Mouse (Mus musculus) MEL (cell line): ENCODE measurements around the gene Mapk8ip1. TPM values are rescaled to one million over a fixed set of nuclear protein-coding genes. Genes with fewer than 3 reads are reported as not detected.
A peak's percentile ranks its signal among the peaks of the same experiment; 100 is the strongest.

ENCODE experiments used
- DNase-seq: peaks from one replicate; pipeline ENCODE4 v3.0.0; 2011; ENCODE audit warnings: low read depth, low spot score
- H3K27ac ChIP-seq: 2 replicates; pipeline ENCODE4 v1.5.1; 2012; ENCODE audit warnings: low read depth, mild to moderate bottlenecking, control low read depth, low read length, moderate library complexity; ENCODE audit not compliant: control insufficient read depth
- H3K27me3 ChIP-seq, 2 experiments: fragments of 150-350 bp in 1 of 2; sonication (generic) in 1 of 2; 2 replicates each; pipeline ENCODE4 v1.6.1; 2012; ENCODE audit warnings: low read length in 2 of 2, mild to moderate bottlenecking in 2 of 2, improper control_type of control experiment in 1 of 2, moderate library complexity in 1 of 2; ENCODE audit not compliant: insufficient read depth in 2 of 2, control insufficient read depth in 1 of 2
- H3K36me3 ChIP-seq, 2 experiments: 2 replicates each; pipeline ENCODE4 v1.6.1; 2012 to 2014; ENCODE audit warnings: low read length in 2 of 2, improper control_type of control experiment in 1 of 2, inconsistent platforms in 1 of 2, mild to moderate bottlenecking in 1 of 2; ENCODE audit not compliant: insufficient read depth in 2 of 2, control insufficient read depth in 1 of 2
- H3K4me1 ChIP-seq, 2 experiments: fragments of 150-350 bp in 1 of 2; sonication (generic) in 1 of 2; 2 replicates each; pipeline ENCODE4 v1.6.1; 2012; ENCODE audit warnings: low read length in 2 of 2, improper control_type of control experiment in 1 of 2, mild to moderate bottlenecking in 1 of 2; ENCODE audit not compliant: insufficient read depth in 2 of 2, control insufficient read depth in 1 of 2
- H3K4me3 ChIP-seq, 2 experiments: fragments of 150-350 bp in 1 of 2; sonication (generic) in 1 of 2; 2 replicates each; pipeline ENCODE4 v1.5.1; 2012; ENCODE audit warnings: low read depth in 2 of 2, low read length in 2 of 2, mild to moderate bottlenecking in 2 of 2, moderate library complexity in 2 of 2, control low read depth in 1 of 2, improper control_type of control experiment in 1 of 2; ENCODE audit not compliant: control insufficient read depth in 1 of 2, insufficient read depth in 1 of 2
- H3K79me2 ChIP-seq: 2 replicates; pipeline ENCODE4 v1.6.1; 2012; ENCODE audit warnings: mild to moderate bottlenecking, low read length, moderate library complexity; ENCODE audit not compliant: control insufficient read depth, poor library complexity, insufficient read depth
- H3K9ac ChIP-seq: 2 replicates; pipeline ENCODE4 v1.6.1; 2012; ENCODE audit warnings: low read depth, mild to moderate bottlenecking, control low read depth, low read length, moderate library complexity; ENCODE audit not compliant: control insufficient read depth, poor library complexity, severe bottlenecking
- H3K9me3 ChIP-seq: fragments of 150-350 bp; sonication (generic); replicated peaks from 2 replicates; pipeline ENCODE4 v1.6.1; 2012; ENCODE audit warnings: mild to moderate bottlenecking, low read length, improper control_type of control experiment, moderate library complexity; ENCODE audit not compliant: insufficient read depth
- BHLHE40 ChIP-seq: IDR thresholded peaks from 2 replicates; pipeline ENCODE4 v1.6.1; 2012; ENCODE audit warnings: low read depth, mild to moderate bottlenecking, inconsistent platforms, low read length, improper control_type of control experiment, borderline replicate concordance
- CHD2 ChIP-seq: IDR thresholded peaks from 2 replicates; pipeline ENCODE4 v1.6.1; 2011; ENCODE audit warnings: low read length, improper control_type of control experiment
- CTCF ChIP-seq, 3 experiments: IDR thresholded peaks in 2 of 3; conservative IDR thresholded peaks in 1 of 3; 2 replicates each; pipeline ENCODE4 v1.5.1; 2011 to 2012; ENCODE audit warnings: low read length in 3 of 3, low read depth in 2 of 3, mild to moderate bottlenecking in 2 of 3, improper control_type of control experiment in 1 of 3, inconsistent platforms in 1 of 3, mixed read lengths in 1 of 3, moderate library complexity in 1 of 3; ENCODE audit not compliant: control insufficient read depth in 1 of 3, insufficient read depth in 1 of 3, poor library complexity in 1 of 3, severe bottlenecking in 1 of 3
- E2F4 ChIP-seq: IDR thresholded peaks from 2 replicates; pipeline ENCODE4 v1.6.1; 2011; ENCODE audit warnings: low read depth, low read length, improper control_type of control experiment, borderline replicate concordance
- ELF1 ChIP-seq: IDR thresholded peaks from 2 replicates; pipeline ENCODE4 v1.6.1; 2014; ENCODE audit warnings: low read depth, mild to moderate bottlenecking, inconsistent platforms, low read length, improper control_type of control experiment, moderate library complexity
- ETS1 ChIP-seq: IDR thresholded peaks from 2 replicates; pipeline ENCODE4 v1.6.1; 2012; ENCODE audit warnings: low read depth, mild to moderate bottlenecking, inconsistent platforms, low read length, improper control_type of control experiment, moderate library complexity
- GABPA ChIP-seq: IDR thresholded peaks from 2 replicates; pipeline ENCODE4 v1.6.1; 2012; ENCODE audit warnings: low read depth, mild to moderate bottlenecking, inconsistent platforms, low read length, improper control_type of control experiment, moderate library complexity
- GATA1 ChIP-seq: IDR thresholded peaks from 2 replicates; pipeline ENCODE4 v1.6.1; 2011; ENCODE audit warnings: low read depth, low read length, improper control_type of control experiment
- HCFC1 ChIP-seq: IDR thresholded peaks from 2 replicates; pipeline ENCODE4 v1.6.1; 2012; ENCODE audit warnings: low read depth, mild to moderate bottlenecking, inconsistent platforms, low read length, improper control_type of control experiment, moderate library complexity
- JUND ChIP-seq: IDR thresholded peaks from 2 replicates; pipeline ENCODE4 v1.6.1; 2011; ENCODE audit warnings: low read depth, mild to moderate bottlenecking, improper control_type of control experiment, low read length
- MAFK ChIP-seq: IDR thresholded peaks from 2 replicates; pipeline ENCODE4 v1.6.1; 2011; ENCODE audit warnings: low read depth, mild to moderate bottlenecking, low read length, improper control_type of control experiment, borderline replicate concordance
- MEF2A ChIP-seq: IDR thresholded peaks from 2 replicates; pipeline ENCODE4 v1.6.1; 2014; ENCODE audit warnings: low read depth, mild to moderate bottlenecking, inconsistent platforms, low read length, improper control_type of control experiment; ENCODE audit not compliant: poor library complexity, insufficient replicate concordance, severe bottlenecking; ENCODE audit errors: extremely low read depth
- MYB ChIP-seq: IDR thresholded peaks from 2 replicates; pipeline ENCODE4 v1.6.1; 2011; ENCODE audit warnings: mild to moderate bottlenecking, low read depth, low read length, improper control_type of control experiment
- POLR2A ChIP-seq, 2 experiments: IDR thresholded peaks; 2 replicates each; pipeline ENCODE4 v1.6.1; 2011 to 2012; ENCODE audit warnings: low read length in 2 of 2, mild to moderate bottlenecking in 2 of 2, control low read depth in 1 of 2, improper control_type of control experiment in 1 of 2, low read depth in 1 of 2, moderate library complexity in 1 of 2; ENCODE audit not compliant: control insufficient read depth in 1 of 2, insufficient read depth in 1 of 2, poor library complexity in 1 of 2
- POLR2AphosphoS5 ChIP-seq: IDR thresholded peaks from 2 replicates; pipeline ENCODE4 v1.6.1; 2012; ENCODE audit warnings: low read depth, borderline replicate concordance, mild to moderate bottlenecking, inconsistent platforms, low read length, moderate library complexity, mixed read lengths
- SMC3 ChIP-seq: IDR thresholded peaks from 2 replicates; pipeline ENCODE4 v1.6.1; 2011; ENCODE audit warnings: low read depth, low read length, improper control_type of control experiment
- USF1 ChIP-seq: IDR thresholded peaks from 2 replicates; pipeline ENCODE4 v1.6.1; 2014; ENCODE audit warnings: low read depth, mild to moderate bottlenecking, inconsistent platforms, low read length, improper control_type of control experiment, moderate library complexity
- USF2 ChIP-seq, 2 experiments: IDR thresholded peaks; 2 replicates each; pipeline ENCODE4 v1.6.1; 2011 to 2012; ENCODE audit warnings: improper control_type of control experiment in 2 of 2, low read length in 2 of 2, borderline replicate concordance in 1 of 2, inconsistent platforms in 1 of 2, low read depth in 1 of 2, mild to moderate bottlenecking in 1 of 2; ENCODE audit not compliant: insufficient read depth in 1 of 2
- ZMIZ1 ChIP-seq: IDR thresholded peaks from 2 replicates; pipeline ENCODE4 v1.6.1; 2012; ENCODE audit warnings: low read depth, mild to moderate bottlenecking, inconsistent platforms, low read length, improper control_type of control experiment, moderate library complexity
- ZNF384 ChIP-seq: IDR thresholded peaks from 2 replicates; pipeline ENCODE4 v1.6.1; 2012; ENCODE audit warnings: low read depth, mild to moderate bottlenecking, inconsistent platforms, low read length, improper control_type of control experiment
- polyA plus RNA-seq, 2 experiments: library from polyadenylated mRNA; stranded (reverse) in 1 of 2; unstranded in 1 of 2; fragments of >175 nt in 1 of 2; fragments of >200 nt in 1 of 2; gene quantifications; 2 replicates each; pipeline versions ENCODE4 v1.2.1 to v1.2.4; 2012; ENCODE audit warnings: low replicate concordance in 2 of 2, low read depth in 1 of 2; ENCODE audit not compliant: insufficient read length in 2 of 2, insufficient read depth in 1 of 2, missing spikeins in 1 of 2
- total RNA-seq: library from RNA; depleted of rRNA; stranded (reverse); fragments of 300-350 nt; gene quantifications from 2 replicates; pipeline ENCODE4 v1.2.3, GENCODE M21; 2012; rRNA removed

Gene Mapk8ip1
- total RNA-seq (1.5 and 2.5 TPM in 2 replicates), polyA plus RNA-seq (1 to 10 TPM in 1 of 2 experiments, not detected in 1; 3.8 TPM)

DNA sequence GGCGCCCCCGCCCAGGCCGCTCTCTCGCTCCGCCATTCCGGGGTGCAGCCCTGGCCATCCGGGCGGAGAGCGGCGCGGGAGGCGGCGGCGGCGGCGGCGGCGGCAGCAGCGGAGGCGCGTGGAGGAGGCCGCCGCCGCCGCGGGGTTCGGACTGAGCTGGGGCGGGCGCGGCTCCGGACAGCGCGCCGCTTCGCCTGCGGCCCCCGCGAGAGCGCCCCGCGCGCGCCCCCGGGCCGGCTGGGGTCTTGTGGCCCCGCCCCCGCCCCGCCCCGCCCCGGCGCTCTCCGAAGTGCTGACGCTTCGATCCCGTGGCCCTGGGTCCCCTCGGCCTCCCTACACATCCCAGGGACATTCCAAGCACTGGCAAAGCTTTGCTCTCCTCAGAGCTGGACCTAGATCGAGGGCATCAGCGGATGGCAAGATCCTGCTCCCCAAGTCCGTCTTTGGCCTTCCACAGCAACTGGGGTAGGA lies at the start of gene Mapk8ip1:
Gene Mapk8ip1 (minus strand): TSS at position 173 of the 471 bp plus-strand sequence.
- no peak for DNase-seq
- Histone ChIP-seq H3K79me2 (no peaks in the 10 kb centered on the region), H3K27ac (no peak within 1 kb of the TSS), H3K4me1 (0 out of 4 replicates have a peak, but pooled peaks cover 0 to 5% of the 10 kb centered on the region in 2 experiments), H3K9me3 (no peaks in the 10 kb centered on the region), H3K36me3 (no peaks in the 10 kb centered on the region; a peak in 3 of 4 replicates), H3K27me3 (no peaks in the 10 kb centered on the region), H3K9ac (no peak within 1 kb of the TSS), H3K4me3 (no peak within 1 kb of the TSS)
- no peak for TF ChIP-seq POLR2AphosphoS5
- no peak for TF ChIP-seq JUND
- TF ChIP-seq POLR2A (IDR thresholded peaks at IDR 0.05; ENCODE audit: control insufficient read depth in 1 of 2, insufficient read depth in 1 of 2, low read depth in 1 of 2, low read length in 2 of 2, poor library complexity in 1 of 2): no peak
- no peak for TF ChIP-seq ELF1
- TF ChIP-seq E2F4: no peak
- no peak for TF ChIP-seq ETS1
- no peak for TF ChIP-seq USF1
- TF ChIP-seq BHLHE40: no peak
- TF ChIP-seq ZNF384: no peak
- no peak for TF ChIP-seq GATA1
- no peak for TF ChIP-seq SMC3
- TF ChIP-seq MYB: no peak
- TF ChIP-seq MEF2A: no peak
- no peak for TF ChIP-seq HCFC1
- TF ChIP-seq CHD2: no peak
- no peak for TF ChIP-seq GABPA

DNA sequence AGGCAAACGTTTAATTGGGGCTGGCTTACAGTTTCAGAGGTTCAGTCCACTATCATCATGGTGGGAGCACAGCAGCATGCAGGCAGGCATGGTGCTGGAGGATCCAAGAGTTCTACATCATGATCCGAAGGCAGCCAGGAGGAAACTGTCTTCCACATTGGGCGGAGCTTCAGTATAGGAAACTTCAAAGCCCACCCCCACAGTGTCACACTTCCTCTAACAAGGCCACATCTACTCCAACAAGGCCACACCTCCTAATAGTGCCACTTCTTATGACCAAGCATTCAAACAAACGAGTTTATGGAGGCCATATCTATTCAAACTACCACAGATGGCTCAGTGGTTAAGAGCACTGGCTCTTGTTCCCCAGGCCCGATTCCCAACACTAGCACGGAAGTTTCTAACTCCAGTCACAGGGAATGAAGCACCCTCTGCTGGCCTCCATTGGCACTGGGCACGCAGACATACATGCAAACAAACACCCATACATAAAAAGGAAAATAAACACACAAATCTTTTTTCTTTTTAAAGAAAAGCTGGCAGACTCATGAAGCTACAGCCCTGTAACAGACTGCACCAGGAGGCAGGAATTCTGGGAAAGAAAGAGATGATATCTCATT lies 46.2 kb upstream of the Mapk8ip1 start:
- peak; percentile 55 for DNase-seq
- H3K4me3 ChIP-seq: no peak overlapping the region
- H3K9ac ChIP-seq: no peak overlapping the region
- no peak overlapping the region for H3K27ac ChIP-seq
- no peaks in the 10 kb centered on the region for H3K79me2 ChIP-seq
- H3K9me3 ChIP-seq: no peaks in the 10 kb centered on the region
- no peaks in the 10 kb centered on the region for H3K27me3 ChIP-seq
- TF ChIP-seq ZMIZ1: no peak
- no peak for TF ChIP-seq USF2 (IDR thresholded peaks at IDR 0.05; ENCODE audit: borderline replicate concordance in 1 of 2, insufficient read depth in 1 of 2, low read depth in 1 of 2, low read length in 2 of 2)
- no peak for TF ChIP-seq MAFK
- no peak for TF ChIP-seq USF1
- TF ChIP-seq ELF1: 0 out of 2 replicates have a peak, but pooled peaks have one; percentile 5
- TF ChIP-seq CTCF (IDR thresholded peaks at IDR 0.05 in 2 of 3, conservative IDR thresholded peaks at IDR 0.05 in 1 of 3; ENCODE audit: control insufficient read depth in 1 of 3, insufficient read depth in 1 of 3, low read depth in 2 of 3, low read length in 3 of 3, poor library complexity in 1 of 3, severe bottlenecking in 1 of 3): peak; percentile 18 to 25 (median 21); a peak in 3 of 6 replicates
- no peak for TF ChIP-seq ETS1
- TF ChIP-seq, all 39 proteins: peak for 2
- peaks cover 0 to 49% of the 10 kb centered on the region in 2 experiments; a peak in 2 of 4 replicates for H3K36me3 ChIP-seq
- H3K4me1 ChIP-seq: peaks cover 20 to 61% of the 10 kb centered on the region in 2 experiments
